Mouse (Mus musculus) liver, embryonic 16.5 days (tissue): ENCODE data around the gene Ankrd23. TPM values are rescaled to one million over a fixed set of nuclear protein-coding genes. Genes with fewer than 3 reads are reported as not detected.

Source experiments
- ATAC-seq: fragments of 200-750 bp; cut with Nextera tagmentation; 2 replicates; pipeline ENCODE4 v1.8.0; 2017; ENCODE audit warnings: low read depth, mild to moderate bottlenecking, moderate number of reproducible peaks, moderate library complexity
- H3K27ac ChIP-seq: fragments of 300-500 bp; sonication (generic); 2 replicates; pipeline ENCODE4 v1.5.1; 2014; ENCODE audit warnings: mild to moderate bottlenecking, low read length
- H3K27me3 ChIP-seq: fragments of 300-500 bp; sonication (generic); 2 replicates; pipeline ENCODE4 v1.6.1; 2014; ENCODE audit warnings: low read depth, low read length, mixed read lengths; ENCODE audit not compliant: control insufficient read depth, insufficient read depth
- H3K36me3 ChIP-seq: fragments of 300-500 bp; sonication (generic); 2 replicates; pipeline ENCODE4 v1.6.1; 2014; ENCODE audit warnings: mild to moderate bottlenecking; ENCODE audit not compliant: control insufficient read depth, insufficient read depth
- H3K4me1 ChIP-seq: fragments of 300-500 bp; sonication (generic); 2 replicates; pipeline ENCODE4 v1.6.1; 2014; ENCODE audit warnings: low read depth, low read length, mixed read lengths; ENCODE audit not compliant: control insufficient read depth
- H3K4me2 ChIP-seq: fragments of 300-500 bp; sonication (generic); 2 replicates; pipeline ENCODE4 v1.6.1; 2014; ENCODE audit warnings: low read depth, low read length, mixed read lengths
- H3K4me3 ChIP-seq: fragments of 300-500 bp; sonication (generic); 2 replicates; pipeline ENCODE4 v1.5.1; 2014; ENCODE audit warnings: low read depth, mild to moderate bottlenecking, low read length
- H3K9ac ChIP-seq: fragments of 300-500 bp; sonication (generic); 2 replicates; pipeline ENCODE4 v1.6.1; 2014; ENCODE audit warnings: low read depth, low read length
- H3K9me3 ChIP-seq: fragments of 300-500 bp; sonication (generic); replicated peaks from 2 replicates; pipeline ENCODE4 v1.6.1; 2016; ENCODE audit warnings: low read length; ENCODE audit not compliant: control insufficient read depth
- WGBS: fragments of 180-500 bp; shearing (Covaris S2); extraction: QIAGEN DNeasy Blood & Tissue Kit; methylation state at CpG from one replicate; pipeline ENCODE4 v1.1.7; 2014; ENCODE audit not compliant: insufficient replicate concordance; 5-methylcytosine and 5-hydroxymethylcytosine counted together
- polyA plus RNA-seq: library from polyadenylated mRNA; unstranded; fragments of >200 nt; fragmentation: Nextera tagmentation; extraction: Ambion mirVana; gene quantifications from 2 replicates; pipeline ENCODE4 v1.2.1, GENCODE M21; 2015

Ankrd23 gene
- polyA plus RNA-seq, 1 experiment from 2014 or later: 4.3 TPM

DNA sequence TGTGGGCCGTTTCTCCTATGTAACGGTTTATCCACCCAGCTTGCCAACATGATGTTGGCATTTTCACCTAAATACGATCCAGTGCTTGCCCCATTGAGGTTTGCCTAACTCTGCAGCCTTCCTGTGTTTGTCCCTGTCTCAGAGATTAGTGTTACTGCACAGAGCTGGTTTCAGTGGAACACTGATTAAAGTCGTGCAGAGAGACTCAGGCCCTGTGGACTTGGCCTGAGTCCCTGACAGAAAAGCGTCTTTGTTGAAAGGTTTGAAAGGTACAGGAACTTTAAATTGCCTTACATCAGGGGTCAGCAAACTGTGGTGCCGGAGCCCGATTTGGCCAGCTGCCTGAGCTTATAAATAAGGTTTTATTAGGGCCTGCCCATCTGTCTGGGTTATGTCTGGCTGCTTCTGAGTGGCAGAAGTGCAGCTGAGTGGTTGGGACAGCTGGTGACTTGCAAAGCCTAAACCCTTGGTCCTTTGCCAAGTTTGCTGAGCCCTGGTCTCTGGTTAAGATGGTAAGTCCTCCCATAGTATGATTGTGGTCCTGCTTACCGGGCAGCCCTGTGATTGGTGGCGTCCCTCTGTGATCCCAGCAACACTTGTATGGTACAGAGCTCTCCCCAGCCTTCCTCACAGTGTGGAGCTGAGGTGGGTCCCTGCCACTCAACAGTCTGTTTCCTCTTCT, 13.2 kb downstream of the Ankrd23 start:
- Histone ChIP-seq H3K9ac (no peak overlapping the region), H3K9me3 (no peaks in the 10 kb centered on the region), H3K4me2 (no peak overlapping the region), H3K36me3 (peaks cover 23% of the 10 kb centered on the region), H3K4me3 (no peak overlapping the region), H3K4me1 (peaks cover 2% of the 10 kb centered on the region), H3K27ac (no peak overlapping the region), H3K27me3 (no peaks in the 10 kb centered on the region)
- WGBS: 75% methylated on average over 9 of the region's 9 CpGs
- no peak for ATAC-seq

DNA sequence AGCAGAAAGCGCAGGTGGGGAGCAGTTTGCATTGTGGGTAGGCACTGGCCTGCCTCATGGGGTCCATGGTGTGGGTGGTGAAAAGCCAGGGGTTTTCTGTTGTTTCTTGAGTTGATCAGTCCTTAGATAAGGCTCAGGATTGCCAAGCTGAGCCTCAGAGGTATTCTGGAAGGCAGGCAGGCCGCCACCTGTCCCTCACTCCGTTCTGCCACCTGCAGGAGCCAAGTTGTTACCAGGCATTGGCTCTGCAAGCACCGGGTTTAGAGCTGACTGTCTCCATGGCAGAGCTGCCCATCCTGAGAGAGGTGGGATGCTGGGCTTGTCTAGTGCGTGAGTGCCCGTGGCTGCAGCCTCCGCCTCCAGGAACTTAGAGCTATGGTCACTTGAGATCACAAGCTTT, 14.5 kb downstream of the Ankrd23 start:
- 81% methylated on average over 7 of the region's 7 CpGs for WGBS
- Histone ChIP-seq H3K4me1 (no peaks in the 10 kb centered on the region; the same call in 1 of the 2 replicates), H3K4me3 (no peak overlapping the region), H3K36me3 (peaks cover 23% of the 10 kb centered on the region), H3K27ac (no peak overlapping the region), H3K9ac (no peak overlapping the region), H3K4me2 (no peak overlapping the region), H3K27me3 (no peaks in the 10 kb centered on the region), H3K9me3 (no peaks in the 10 kb centered on the region)
- ATAC-seq: no peak

DNA sequence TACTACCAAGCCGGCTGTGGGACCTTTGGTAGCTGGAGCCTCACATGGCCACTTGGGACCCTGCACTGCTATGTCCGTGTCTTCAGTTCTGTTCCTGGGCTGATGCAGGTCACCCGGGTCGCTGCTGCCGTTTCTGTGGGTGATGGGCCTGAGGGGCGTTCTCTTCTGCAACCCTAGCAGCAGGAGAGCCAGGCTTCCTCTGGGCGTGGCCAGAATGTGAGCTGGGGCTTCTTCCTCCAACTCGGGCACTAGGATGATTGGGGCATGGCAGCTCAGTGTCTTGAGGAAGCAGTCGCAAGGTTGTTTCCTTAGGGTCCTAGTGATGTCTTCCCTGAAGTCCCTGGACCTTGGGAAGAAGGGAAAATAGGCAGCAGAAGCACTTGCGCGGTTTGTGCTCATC, 17.1 kb downstream of the Ankrd23 start:
- no peak overlapping the region for H3K9ac ChIP-seq
- 73% methylated on average over 11 of the region's 11 CpGs for WGBS
- no peak overlapping the region for H3K27ac ChIP-seq
- H3K36me3 ChIP-seq: peaks cover 16% of the 10 kb centered on the region
- H3K4me2 ChIP-seq: no peak overlapping the region
- no peaks in the 10 kb centered on the region for H3K4me1 ChIP-seq
- H3K4me3 ChIP-seq: no peak overlapping the region
- no peaks in the 10 kb centered on the region for H3K27me3 ChIP-seq
- no peaks in the 10 kb centered on the region for H3K9me3 ChIP-seq
- ATAC-seq: no peak

DNA sequence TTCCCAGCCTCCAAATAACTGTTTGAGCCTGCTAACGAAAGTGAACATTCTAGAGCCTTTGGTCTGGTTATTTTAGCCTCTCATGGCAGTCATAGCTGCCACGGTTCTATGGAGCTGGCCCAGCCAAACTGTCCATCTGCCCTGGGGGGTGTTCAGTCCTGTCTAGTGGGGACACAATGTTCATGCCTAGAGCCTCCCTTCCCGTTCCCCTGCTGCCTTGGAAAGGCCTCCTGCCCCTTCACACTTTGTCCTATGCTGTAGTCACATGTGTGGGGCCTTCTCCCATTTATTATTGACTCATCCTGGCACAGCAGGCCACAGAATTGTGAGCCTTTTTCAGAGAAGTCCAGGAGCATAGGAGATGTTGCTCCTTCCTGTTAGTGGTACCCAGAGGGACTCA, 18.4 kb downstream of the Ankrd23 start:
- H3K27ac ChIP-seq: no peak overlapping the region
- peaks cover 13% of the 10 kb centered on the region for H3K36me3 ChIP-seq
- H3K27me3 ChIP-seq: no peaks in the 10 kb centered on the region
- peaks cover 5% of the 10 kb centered on the region for H3K4me1 ChIP-seq
- no peak overlapping the region for H3K9ac ChIP-seq
- H3K9me3 ChIP-seq: no peaks in the 10 kb centered on the region
- 58% methylated on average over 3 of the region's 3 CpGs for WGBS
- no peak overlapping the region for H3K4me3 ChIP-seq
- no peak for ATAC-seq
- H3K4me2 ChIP-seq: no peak overlapping the region

- 71% methylated on average over 2 of the region's 2 CpGs for WGBS
- Histone ChIP-seq H3K4me1 (peaks cover 13% of the 10 kb centered on the region), H3K4me2 (peak overlapping the region; percentile 91; the same call in 1 of the 2 replicates), H3K9ac (peak overlapping the region; percentile 21; the same call in 1 of the 2 replicates), H3K36me3 (no peaks in the 10 kb centered on the region), H3K4me3 (peak overlapping the region; percentile 89), H3K9me3 (no peaks in the 10 kb centered on the region), H3K27ac (no peak overlapping the region), H3K27me3 (no peaks in the 10 kb centered on the region)
- no peak for ATAC-seq
Observed at GRCm38 (mm10) chr1:36513718-36514117, 23.0 kb downstream of the Ankrd23 start.

- Histone ChIP-seq H3K36me3 (no peaks in the 10 kb centered on the region), H3K9ac (peak overlapping the region; percentile 21; the same call in 1 of the 2 replicates), H3K27me3 (no peaks in the 10 kb centered on the region), H3K4me1 (peaks cover 13% of the 10 kb centered on the region), H3K4me2 (peak overlapping the region; percentile 91), H3K9me3 (no peaks in the 10 kb centered on the region), H3K27ac (no peak overlapping the region), H3K4me3 (peak overlapping the region; percentile 89)
- 24% methylated on average over 1 of the region's 1 CpGs for WGBS
- ATAC-seq: no peak
Observed at GRCm38 (mm10) chr1:36513310-36513709, 23.4 kb downstream of the Ankrd23 start.

GRCm38 (mm10) chr1:36512966-36513280, 23.8 kb downstream of the Ankrd23 start:
- WGBS: 5% methylated on average over 16 of the region's 16 CpGs

DNA sequence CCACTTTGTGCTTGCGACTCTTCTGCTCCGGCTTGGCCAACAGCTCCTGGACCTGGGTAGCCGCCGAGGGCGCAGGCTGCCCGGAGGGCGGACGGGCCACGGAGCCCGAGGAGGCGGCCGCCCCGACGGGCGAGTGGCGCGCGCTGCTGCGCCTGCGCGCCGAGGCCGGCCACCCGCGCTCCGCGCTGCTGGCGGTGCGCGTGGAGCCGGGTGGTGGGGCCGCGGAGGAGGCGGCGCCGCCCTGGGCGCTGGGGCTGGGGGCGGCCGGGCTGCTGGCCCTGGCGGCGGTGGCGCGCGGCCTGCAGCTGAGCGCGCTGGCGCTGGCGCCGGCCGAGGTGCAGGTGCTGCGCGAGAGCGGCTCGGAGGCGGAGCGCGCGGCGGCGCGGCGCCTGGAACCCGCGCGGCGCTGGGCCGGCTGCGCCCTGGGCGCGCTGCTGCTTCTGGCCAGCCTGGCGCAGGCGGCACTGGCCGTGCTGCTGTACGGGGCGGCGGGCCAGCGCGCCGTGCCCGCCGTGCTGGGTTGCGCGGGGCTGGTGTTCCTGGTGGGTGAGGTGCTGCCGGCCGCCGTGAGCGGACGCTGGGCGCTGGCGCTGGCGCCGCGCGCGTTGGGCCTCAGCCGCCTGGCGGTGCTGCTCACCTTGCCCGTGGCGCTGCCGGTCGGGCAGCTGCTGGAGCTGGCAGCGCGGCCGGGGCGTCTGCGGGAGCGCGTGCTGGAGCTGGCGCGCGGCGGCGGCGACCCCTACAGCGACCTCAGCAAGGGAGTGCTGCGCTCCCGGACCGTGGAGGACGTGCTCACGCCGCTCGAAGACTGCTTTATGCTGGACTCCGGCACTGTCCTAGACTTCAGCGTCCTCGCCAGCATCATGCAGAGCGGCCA, 24.4 kb downstream of the Ankrd23 start:
- Histone ChIP-seq H3K27me3 (no peaks in the 10 kb centered on the region), H3K9me3 (no peaks in the 10 kb centered on the region), H3K4me3 (peak overlapping the region; percentile 89), H3K9ac (peak overlapping the region; percentile 85), H3K4me1 (peaks cover 13% of the 10 kb centered on the region), H3K36me3 (no peaks in the 10 kb centered on the region), H3K27ac (peak overlapping the region; percentile 94), H3K4me2 (peak overlapping the region; percentile 91)
- peak; percentile 44 for ATAC-seq
- 0% methylated on average over 84 of the region's 126 CpGs for WGBS

More at GRCm38 (mm10) chr1:36512966-36513280, 23.8 kb downstream of the Ankrd23 start:
- H3K4me2 ChIP-seq: peak overlapping the region; percentile 91
- no peaks in the 10 kb centered on the region for H3K9me3 ChIP-seq
- peak overlapping the region; percentile 89 for H3K4me3 ChIP-seq
- peak overlapping the region; percentile 85 for H3K9ac ChIP-seq
- H3K36me3 ChIP-seq: no peaks in the 10 kb centered on the region
- H3K27ac ChIP-seq: no peak overlapping the region
- peaks cover 13% of the 10 kb centered on the region for H3K4me1 ChIP-seq
- no peaks in the 10 kb centered on the region for H3K27me3 ChIP-seq
- ATAC-seq: no peak
